Mouse (Mus musculus): ENCODE results near the gene Arap1. TPM values are rescaled to one million over a fixed set of nuclear protein-coding genes. Genes with fewer than 3 reads are reported as not detected.
A peak's percentile ranks its signal among the peaks of the same experiment; 100 is the strongest.

The Arap1 gene
- polyA plus RNA-seq, 1 experiment from 2014 or later = 75.5 TPM

GRCm38 (mm10) chr7:101341405-101341804 is 6.5 kb upstream of the Arap1 start:
- DNase-seq (ENCODE audit: low spot score) (no peak), ATAC-seq (ENCODE audit: low read depth) (no peak)
- 31% methylated on average over 6 of the region's 6 CpGs for WGBS
- no peak overlapping the region for H3K4me2 ChIP-seq (ENCODE audit: low read depth, low read length)
- H3K27ac ChIP-seq (replicated peaks; ENCODE audit: low read depth, low read length) = no peak overlapping the region
- H3K36me3 ChIP-seq (ENCODE audit: control insufficient read depth, insufficient read depth, low read length) = no peaks in the 10 kb centered on the region; the same call in 1 of the 2 replicates
- no peaks in the 10 kb centered on the region for H3K27me3 ChIP-seq (replicated peaks; ENCODE audit: control insufficient read depth, insufficient read depth, low read length)
- no peak overlapping the region for H3K9ac ChIP-seq (ENCODE audit: low read depth, low read length)
- no peaks in the 10 kb centered on the region for H3K9me3 ChIP-seq (ENCODE audit: control insufficient read depth, low read length)
- H3K4me1 ChIP-seq (ENCODE audit: control insufficient read depth, insufficient read depth, low read length) = no peaks in the 10 kb centered on the region
- no peak overlapping the region for H3K4me3 ChIP-seq (ENCODE audit: low read depth, low read length)

DNA sequence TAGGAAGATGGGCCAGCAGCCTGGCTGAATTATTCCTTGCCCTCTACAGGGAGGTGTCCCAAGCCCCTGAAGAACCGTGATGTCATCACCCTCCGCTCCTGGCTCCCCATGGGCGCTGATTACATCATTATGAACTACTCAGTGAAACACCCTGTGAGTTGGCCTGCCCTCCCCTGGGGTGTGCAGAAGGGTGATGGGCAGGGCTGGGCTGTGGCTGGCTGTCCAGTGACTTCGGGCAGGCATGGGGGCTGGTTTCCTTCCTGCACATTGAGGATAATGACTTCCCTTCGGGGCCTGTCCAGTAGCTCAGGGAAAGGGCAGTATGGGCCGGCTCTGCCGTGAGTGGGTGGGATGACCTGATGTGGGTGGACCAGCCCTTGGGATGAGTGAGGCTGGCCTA is 4.7 kb upstream of the Arap1 start:
- no peak for ATAC-seq (ENCODE audit: low read depth)
- DNase-seq (ENCODE audit: low spot score) = no peak
- WGBS = 72% methylated on average over 7 of the region's 7 CpGs

GRCm38 (mm10) chr7:101344892-101345291 is 3.0 kb upstream of the Arap1 start:
- no peak overlapping the region for H3K9ac ChIP-seq (ENCODE audit: low read depth, low read length)
- H3K4me2 ChIP-seq (ENCODE audit: low read depth, low read length) = no peak overlapping the region
- peaks cover 7% of the 10 kb centered on the region for H3K27me3 ChIP-seq (replicated peaks; ENCODE audit: control insufficient read depth, insufficient read depth, low read length)
- no peak overlapping the region for H3K4me3 ChIP-seq (ENCODE audit: low read depth, low read length)
- H3K9me3 ChIP-seq (ENCODE audit: control insufficient read depth, low read length) = no peaks in the 10 kb centered on the region
- WGBS = 55% methylated on average over 4 of the region's 4 CpGs
- ATAC-seq (ENCODE audit: low read depth) = no peak
- peaks cover 4% of the 10 kb centered on the region; the same call in 1 of the 2 replicates for H3K4me1 ChIP-seq (ENCODE audit: control insufficient read depth, insufficient read depth, low read length)
- H3K36me3 ChIP-seq (ENCODE audit: control insufficient read depth, insufficient read depth, low read length) = no peaks in the 10 kb centered on the region; the same call in 1 of the 2 replicates
- no peak overlapping the region for H3K27ac ChIP-seq (replicated peaks; ENCODE audit: low read depth, low read length)
- no peak for DNase-seq (ENCODE audit: low spot score)

More for the DNA sequence above, 4.7 kb upstream of the Arap1 start:
- Histone ChIP-seq H3K9ac (ENCODE audit: low read depth, low read length) (no peak overlapping the region; the same call in 1 of the 2 replicates), H3K4me1 (ENCODE audit: control insufficient read depth, insufficient read depth, low read length) (no peaks in the 10 kb centered on the region), H3K4me3 (ENCODE audit: low read depth, low read length) (no peak overlapping the region), H3K36me3 (ENCODE audit: control insufficient read depth, insufficient read depth, low read length) (no peaks in the 10 kb centered on the region; the same call in 1 of the 2 replicates), H3K9me3 (ENCODE audit: control insufficient read depth, low read length) (no peaks in the 10 kb centered on the region), H3K27me3 (replicated peaks; ENCODE audit: control insufficient read depth, insufficient read depth, low read length) (no peaks in the 10 kb centered on the region), H3K27ac (replicated peaks; ENCODE audit: low read depth, low read length) (no peak overlapping the region), H3K4me2 (ENCODE audit: low read depth, low read length) (no peak overlapping the region)

- H3K4me2 ChIP-seq (ENCODE audit: low read depth, low read length) = peak overlapping the region; percentile 94; the same call in 1 of the 2 replicates
- no peaks in the 10 kb centered on the region for H3K9me3 ChIP-seq (ENCODE audit: control insufficient read depth, low read length)
Observed at GRCm38 (mm10) chr7:101346991-101347390, 876 bp upstream of the Arap1 start.

DNA sequence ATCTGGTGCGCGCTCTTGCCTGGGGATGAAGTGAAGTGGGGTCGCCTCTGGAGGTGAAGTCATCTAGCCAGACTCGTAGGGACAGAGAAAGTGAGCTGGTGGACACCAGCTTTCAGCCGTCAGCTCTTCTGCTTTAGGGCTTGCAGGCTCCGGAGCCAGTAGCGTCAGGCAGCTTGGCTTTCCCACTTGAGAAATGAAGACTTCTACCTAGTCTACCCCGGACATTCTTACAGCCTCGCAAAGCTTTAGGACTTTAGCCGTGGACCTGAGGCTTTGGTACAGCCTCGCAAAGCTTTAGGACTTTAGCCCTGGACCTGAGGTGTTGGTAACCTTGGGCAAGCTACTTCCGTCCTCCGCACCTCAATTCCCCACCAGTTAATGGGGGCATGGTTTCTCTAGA is 445 bp downstream of the Arap1 start:
- H3K4me1 ChIP-seq (ENCODE audit: control insufficient read depth, insufficient read depth, low read length) = peaks cover 4% of the 10 kb centered on the region; the same call in 1 of the 2 replicates
- H3K36me3 ChIP-seq (ENCODE audit: control insufficient read depth, insufficient read depth, low read length) = no peaks in the 10 kb centered on the region; the same call in 1 of the 2 replicates
- DNase-seq (ENCODE audit: low spot score) (no peak), ATAC-seq (ENCODE audit: low read depth) (no peak)
- peak overlapping the region; percentile 94 for H3K4me2 ChIP-seq (ENCODE audit: low read depth, low read length)
- H3K4me3 ChIP-seq (ENCODE audit: low read depth, low read length) = peak overlapping the region; percentile 53
- H3K9ac ChIP-seq (ENCODE audit: low read depth, low read length) = peak overlapping the region; percentile 57
- peaks cover 7% of the 10 kb centered on the region for H3K27me3 ChIP-seq (replicated peaks; ENCODE audit: control insufficient read depth, insufficient read depth, low read length)
- 6% methylated on average over 13 of the region's 13 CpGs for WGBS
- H3K9me3 ChIP-seq (ENCODE audit: control insufficient read depth, low read length) = no peaks in the 10 kb centered on the region
- no peak overlapping the region for H3K27ac ChIP-seq (replicated peaks; ENCODE audit: low read depth, low read length)

More at GRCm38 (mm10) chr7:101346991-101347390, 876 bp upstream of the Arap1 start:
- ATAC-seq (ENCODE audit: low read depth) (no peak), DNase-seq (ENCODE audit: low spot score) (no peak)
- 75% methylated on average over 2 of the region's 2 CpGs for WGBS
- H3K27ac ChIP-seq (replicated peaks; ENCODE audit: low read depth, low read length) = no peak overlapping the region
- H3K4me1 ChIP-seq (ENCODE audit: control insufficient read depth, insufficient read depth, low read length) = peaks cover 4% of the 10 kb centered on the region; the same call in 1 of the 2 replicates
- no peaks in the 10 kb centered on the region; the same call in 1 of the 2 replicates for H3K36me3 ChIP-seq (ENCODE audit: control insufficient read depth, insufficient read depth, low read length)
- H3K4me3 ChIP-seq (ENCODE audit: low read depth, low read length) = no peak overlapping the region
- H3K9ac ChIP-seq (ENCODE audit: low read depth, low read length) = no peak overlapping the region
- peaks cover 7% of the 10 kb centered on the region for H3K27me3 ChIP-seq (replicated peaks; ENCODE audit: control insufficient read depth, insufficient read depth, low read length)

- Histone ChIP-seq H3K4me1 (ENCODE audit: control insufficient read depth, insufficient read depth, low read length) (peaks cover 4% of the 10 kb centered on the region; the same call in 1 of the 2 replicates), H3K27me3 (replicated peaks; ENCODE audit: control insufficient read depth, insufficient read depth, low read length) (peaks cover 7% of the 10 kb centered on the region), H3K27ac (replicated peaks; ENCODE audit: low read depth, low read length) (no peak overlapping the region), H3K36me3 (ENCODE audit: control insufficient read depth, insufficient read depth, low read length) (no peaks in the 10 kb centered on the region), H3K9ac (ENCODE audit: low read depth, low read length) (no peak overlapping the region), H3K9me3 (ENCODE audit: control insufficient read depth, low read length) (no peaks in the 10 kb centered on the region), H3K4me3 (ENCODE audit: low read depth, low read length) (no peak overlapping the region), H3K4me2 (ENCODE audit: low read depth, low read length) (no peak overlapping the region)
- WGBS = 60% methylated on average over 2 of the region's 2 CpGs
- DNase-seq (ENCODE audit: low spot score) (no peak), ATAC-seq (ENCODE audit: low read depth) (no peak)
Observed at GRCm38 (mm10) chr7:101349861-101350260, 2.0 kb downstream of the Arap1 start.

- Histone ChIP-seq H3K4me1 (ENCODE audit: control insufficient read depth, insufficient read depth, low read length) (peaks cover 4% of the 10 kb centered on the region; the same call in 1 of the 2 replicates), H3K36me3 (ENCODE audit: control insufficient read depth, insufficient read depth, low read length) (no peaks in the 10 kb centered on the region), H3K9ac (ENCODE audit: low read depth, low read length) (no peak overlapping the region), H3K27ac (replicated peaks; ENCODE audit: low read depth, low read length) (no peak overlapping the region), H3K27me3 (replicated peaks; ENCODE audit: control insufficient read depth, insufficient read depth, low read length) (peaks cover 7% of the 10 kb centered on the region), H3K4me3 (ENCODE audit: low read depth, low read length) (no peak overlapping the region), H3K9me3 (ENCODE audit: control insufficient read depth, low read length) (no peaks in the 10 kb centered on the region), H3K4me2 (ENCODE audit: low read depth, low read length) (no peak overlapping the region)
- WGBS = 76% methylated on average over 4 of the region's 4 CpGs
- no peak for DNase-seq (ENCODE audit: low spot score)
- no peak for ATAC-seq (ENCODE audit: low read depth)
Observed at GRCm38 (mm10) chr7:101352404-101352803, 4.5 kb downstream of the Arap1 start.

DNA sequence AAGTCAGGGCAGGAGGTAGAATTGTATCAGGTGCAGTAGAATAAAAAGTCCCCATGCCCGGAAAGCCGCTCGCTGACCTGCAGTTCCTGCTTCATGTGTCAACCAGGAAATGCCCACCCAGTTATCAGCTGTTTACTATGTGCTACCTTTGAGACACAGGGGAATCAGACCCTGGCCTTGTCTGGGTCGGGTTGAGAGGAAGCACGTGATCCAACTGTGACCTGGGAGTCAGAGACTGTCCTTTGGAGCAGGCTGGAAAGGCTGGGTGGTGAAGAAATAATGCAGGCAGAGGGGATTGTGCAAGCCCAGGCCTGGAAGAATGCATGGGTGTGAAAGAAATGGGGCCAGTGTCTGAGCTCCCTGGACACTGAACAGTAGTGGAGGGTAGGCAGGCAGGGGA is 6.6 kb downstream of the Arap1 start:
- Histone ChIP-seq H3K4me1 (ENCODE audit: control insufficient read depth, insufficient read depth, low read length) (no peaks in the 10 kb centered on the region), H3K4me3 (ENCODE audit: low read depth, low read length) (no peak overlapping the region), H3K36me3 (ENCODE audit: control insufficient read depth, insufficient read depth, low read length) (no peaks in the 10 kb centered on the region), H3K9ac (ENCODE audit: low read depth, low read length) (no peak overlapping the region), H3K27me3 (replicated peaks; ENCODE audit: control insufficient read depth, insufficient read depth, low read length) (no peaks in the 10 kb centered on the region), H3K27ac (replicated peaks; ENCODE audit: low read depth, low read length) (no peak overlapping the region), H3K9me3 (ENCODE audit: control insufficient read depth, low read length) (no peaks in the 10 kb centered on the region), H3K4me2 (ENCODE audit: low read depth, low read length) (no peak overlapping the region)
- DNase-seq (ENCODE audit: low spot score) = no peak
- ATAC-seq (ENCODE audit: low read depth) = no peak
- WGBS = 68% methylated on average over 5 of the region's 5 CpGs

- no peaks in the 10 kb centered on the region for H3K36me3 ChIP-seq (ENCODE audit: control insufficient read depth, insufficient read depth, low read length)
- H3K9ac ChIP-seq (ENCODE audit: low read depth, low read length) = no peak overlapping the region
- H3K27me3 ChIP-seq (replicated peaks; ENCODE audit: control insufficient read depth, insufficient read depth, low read length) = no peaks in the 10 kb centered on the region
- no peak overlapping the region for H3K4me3 ChIP-seq (ENCODE audit: low read depth, low read length)
- no peaks in the 10 kb centered on the region for H3K9me3 ChIP-seq (ENCODE audit: control insufficient read depth, low read length)
- H3K27ac ChIP-seq (replicated peaks; ENCODE audit: low read depth, low read length) = no peak overlapping the region
- no peak overlapping the region for H3K4me2 ChIP-seq (ENCODE audit: low read depth, low read length)
- no peaks in the 10 kb centered on the region for H3K4me1 ChIP-seq (ENCODE audit: control insufficient read depth, insufficient read depth, low read length)
- DNase-seq (ENCODE audit: low spot score) = no peak
- 82% methylated on average over 6 of the region's 6 CpGs for WGBS
- ATAC-seq (ENCODE audit: low read depth) = no peak
Observed at GRCm38 (mm10) chr7:101355551-101356100, 7.8 kb downstream of the Arap1 start.

Measured in embryonic facial prominence, embryonic 14.5 days (tissue).